Mouse (Mus musculus) WW6 (cell line): ENCODE data around the gene Ssc5d.
"Not testable (repeated sequence)": the region's sequence is repeated elsewhere in the genome, so short reads cannot be mapped to it uniquely, and the experiment has no call there.

ENCODE experiments used
- DNase-seq: peaks from one replicate; pipeline ENCODE4 v3.0.0-alpha.2; 2013; ENCODE audit warnings: low read depth, low spot score

The Ssc5d gene

DNA sequence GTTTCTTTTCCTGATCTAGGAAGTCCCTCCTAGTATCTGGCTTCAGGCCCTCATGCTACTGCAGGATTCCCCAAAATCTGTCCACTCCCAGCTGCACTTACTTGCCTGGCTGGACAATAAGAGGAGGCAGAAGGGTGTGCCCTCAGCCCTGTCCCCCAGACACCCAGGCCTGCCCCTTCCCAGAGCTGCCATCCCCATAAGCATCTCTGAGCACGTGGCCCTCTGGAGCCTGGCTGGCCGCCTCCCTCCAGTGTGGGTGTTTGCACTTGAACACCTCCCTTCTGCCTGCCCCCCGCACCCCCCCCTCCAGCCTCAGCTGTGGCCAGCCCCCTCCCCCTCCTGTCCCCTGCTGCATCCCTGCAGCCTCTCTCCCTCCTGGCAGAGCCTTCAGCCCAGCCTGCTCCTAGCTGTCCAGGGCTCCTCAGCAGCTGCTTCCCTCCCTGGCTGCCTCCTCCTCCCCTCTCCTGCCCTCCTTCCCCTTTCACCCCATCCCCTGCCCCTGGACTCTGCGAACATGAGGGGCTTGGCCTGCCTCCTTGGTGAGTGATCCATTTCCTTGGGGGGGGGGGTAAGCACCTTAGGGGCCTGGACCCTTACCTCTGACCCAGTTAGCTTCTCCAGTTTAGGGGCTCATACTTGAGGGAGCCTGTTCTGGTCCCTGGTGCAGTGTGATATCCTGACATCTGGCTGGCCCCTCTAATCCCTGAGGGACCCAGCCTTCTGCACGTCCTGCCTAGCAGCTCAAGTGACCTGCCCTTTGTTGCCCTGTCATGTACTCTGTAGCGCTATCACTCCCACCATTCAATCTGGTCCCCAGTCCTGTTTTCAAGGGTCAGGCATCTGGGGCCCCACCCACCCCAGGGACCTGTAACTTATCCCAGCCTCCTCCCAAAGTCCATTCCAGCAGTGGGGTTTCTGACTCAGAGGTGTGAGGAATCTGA lies at the start of gene Ssc5d:
Gene Ssc5d, plus strand, starts transcription at position 345 of the 941 bp plus-strand sequence.
- DNase-seq = no peak

DNA sequence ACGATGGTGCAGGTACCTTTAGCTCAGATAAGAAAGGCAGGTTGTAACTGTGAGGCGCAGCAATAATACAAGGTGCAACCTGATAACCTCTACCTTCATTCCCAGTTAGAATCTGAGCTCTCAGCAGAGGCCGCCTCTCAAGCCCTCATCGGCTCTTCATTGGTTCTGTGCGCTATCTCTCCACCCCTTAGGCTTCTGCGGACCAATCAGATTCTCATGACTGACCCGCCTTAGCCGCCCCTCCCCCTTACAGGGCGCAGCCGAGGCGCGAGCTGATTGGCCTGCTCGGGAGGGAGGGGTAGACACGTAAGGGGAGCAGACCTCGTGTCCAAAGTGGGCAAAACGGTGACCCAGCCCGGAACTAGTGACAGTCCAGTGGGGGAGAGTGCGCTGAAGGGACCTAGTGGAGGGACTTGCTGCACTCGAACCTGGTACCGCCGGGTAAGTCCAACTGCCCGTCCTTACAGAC lies 48.8 kb upstream of the Ssc5d start, which contains the start of gene Isoc2a:
Gene Isoc2a, plus strand, starts transcription at position 401 of the 469 bp plus-strand sequence.
- DNase-seq = peak; percentile 79

DNA sequence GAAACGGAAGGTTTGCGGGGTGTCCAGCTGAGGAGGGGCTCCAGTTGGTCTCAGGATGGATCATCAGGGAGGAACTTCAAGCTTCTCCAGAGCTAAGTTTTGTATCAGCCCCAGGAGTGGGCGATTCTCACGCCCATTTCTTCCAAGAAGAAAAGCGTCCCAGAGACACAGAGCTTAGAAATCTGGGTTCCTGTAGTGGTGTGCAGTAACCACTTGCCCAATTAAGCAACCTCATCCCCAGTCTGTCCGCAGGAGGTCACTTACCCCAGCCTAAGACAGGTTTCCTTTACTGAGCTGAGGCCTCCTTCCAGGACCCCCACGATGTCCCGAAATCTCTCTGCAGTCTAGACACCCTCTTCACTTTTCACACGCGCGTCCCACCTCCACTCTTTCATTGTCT lies 48.4 kb upstream of the Ssc5d start:
- no peak for DNase-seq

DNA sequence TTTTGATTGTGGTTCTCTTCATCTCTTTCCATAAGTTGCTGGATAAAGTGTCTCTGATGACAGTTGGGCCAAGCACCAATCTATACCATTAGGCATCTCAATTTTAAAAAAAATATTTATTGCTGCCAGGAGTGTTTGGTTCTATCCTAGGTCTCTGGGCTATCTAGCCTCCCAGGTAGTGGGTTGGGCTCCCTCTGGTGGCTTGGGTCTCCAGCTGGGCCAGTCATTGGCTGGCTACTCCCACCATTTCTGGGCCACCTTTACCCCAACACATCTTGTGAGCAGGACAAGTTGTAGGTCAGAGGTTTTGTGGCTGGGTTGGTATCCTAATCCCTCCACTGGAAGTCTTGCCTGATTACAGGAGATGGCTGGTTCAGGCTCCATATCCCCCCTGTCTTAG lies 47.4 kb upstream of the Ssc5d start:
- no peak for DNase-seq

DNA sequence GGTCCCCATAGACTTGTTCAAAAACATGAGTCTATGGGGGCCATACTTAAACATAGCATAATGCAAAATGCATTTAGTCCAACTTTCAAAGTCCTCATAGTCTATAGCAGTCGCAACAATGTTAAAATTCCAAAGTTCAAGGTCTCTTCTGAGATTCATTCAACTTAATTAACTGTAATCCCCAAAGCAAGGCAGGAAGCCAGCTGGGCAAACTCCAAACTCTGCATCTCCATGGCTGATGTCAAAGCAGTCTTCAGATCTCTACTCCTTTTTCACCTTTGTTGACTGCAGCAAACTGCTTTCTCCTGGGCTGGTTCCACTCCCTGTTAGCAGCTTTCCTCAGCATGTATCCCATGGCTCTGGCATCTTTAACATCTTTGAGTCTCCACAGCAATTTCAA lies 46.5 kb upstream of the Ssc5d start:
- DNase-seq = not testable (repeated sequence)

DNA sequence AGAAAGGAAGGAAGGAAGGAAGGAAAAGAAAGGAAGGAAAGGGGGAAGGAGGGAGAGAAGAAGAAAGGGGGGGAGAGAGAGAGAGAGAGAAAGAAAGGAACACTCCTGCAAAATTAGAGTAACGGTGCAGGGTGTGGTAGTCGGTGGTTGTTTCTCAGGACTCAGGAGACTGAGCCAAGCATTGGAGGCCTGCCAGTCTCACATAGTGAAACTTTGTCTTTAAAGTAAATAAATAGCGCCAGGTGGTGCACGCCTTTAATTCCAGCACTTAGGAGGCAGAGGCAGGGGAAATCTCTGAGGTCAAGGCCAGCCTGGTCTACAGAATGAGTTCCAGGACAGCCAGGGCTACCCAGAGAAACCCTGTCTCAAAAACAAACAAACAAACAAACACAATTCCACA lies 38.9 kb upstream of the Ssc5d start:
- DNase-seq = no peak

DNA sequence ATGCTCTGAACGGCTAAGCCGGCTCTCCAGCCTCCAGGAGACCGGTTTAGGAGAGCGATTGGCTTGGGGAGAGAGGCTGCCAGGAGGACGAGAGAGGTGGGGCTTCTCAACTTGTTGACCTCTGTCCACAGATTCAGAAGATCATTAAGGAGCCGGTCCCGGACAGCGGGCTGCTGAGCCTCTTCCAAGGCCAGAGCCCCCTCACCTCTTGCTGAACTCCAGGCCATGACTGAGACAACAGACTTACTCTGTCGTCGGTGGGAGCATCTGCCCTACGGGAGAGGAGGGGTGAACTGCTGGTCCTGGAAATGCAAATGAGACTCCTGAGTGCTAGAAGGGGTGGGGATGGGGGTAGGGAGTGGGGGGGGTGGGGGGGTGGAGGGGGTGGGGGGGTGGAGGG lies 30.4 kb upstream of the Ssc5d start:
- no peak for DNase-seq

DNA sequence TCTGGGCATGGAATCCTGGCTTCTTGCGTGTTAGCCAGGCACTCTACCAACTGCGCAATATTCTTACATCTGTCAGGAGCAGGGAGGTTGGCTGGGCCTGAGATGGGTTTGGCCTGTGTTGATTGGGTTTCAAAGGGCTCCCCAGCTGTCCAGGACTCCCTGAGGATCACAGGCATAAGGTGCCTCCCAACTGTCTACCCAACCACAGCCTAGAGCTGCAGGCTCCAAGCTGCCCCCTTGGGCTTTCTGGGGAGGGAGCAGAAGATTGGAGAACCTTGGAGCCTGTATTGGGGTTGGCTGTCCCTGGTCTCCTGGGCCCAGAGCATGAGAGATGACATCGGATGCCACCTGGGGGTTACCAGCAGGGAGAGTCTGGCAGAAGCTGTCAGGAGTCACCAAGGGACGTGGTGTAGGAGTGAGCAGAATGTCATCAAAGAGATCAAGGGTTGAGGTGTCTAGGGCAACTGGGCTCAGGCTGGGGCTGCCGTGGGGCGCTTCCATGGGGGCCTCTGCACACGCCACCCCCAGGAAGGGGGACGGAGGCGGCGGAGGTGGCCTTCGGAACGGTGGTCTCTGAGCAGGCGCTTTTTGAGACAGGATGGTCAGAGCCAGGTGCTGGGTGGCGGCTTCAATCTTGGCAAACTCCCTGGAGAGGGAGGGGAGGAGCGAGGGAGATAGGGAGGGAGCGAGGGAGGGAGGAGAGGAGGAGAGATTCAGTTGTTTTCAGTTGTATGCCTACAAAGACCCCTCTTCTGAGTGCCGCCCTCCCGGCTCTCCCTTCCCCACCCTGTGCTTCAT lies 26.5 kb upstream of the Ssc5d start:
- no peak for DNase-seq

DNA sequence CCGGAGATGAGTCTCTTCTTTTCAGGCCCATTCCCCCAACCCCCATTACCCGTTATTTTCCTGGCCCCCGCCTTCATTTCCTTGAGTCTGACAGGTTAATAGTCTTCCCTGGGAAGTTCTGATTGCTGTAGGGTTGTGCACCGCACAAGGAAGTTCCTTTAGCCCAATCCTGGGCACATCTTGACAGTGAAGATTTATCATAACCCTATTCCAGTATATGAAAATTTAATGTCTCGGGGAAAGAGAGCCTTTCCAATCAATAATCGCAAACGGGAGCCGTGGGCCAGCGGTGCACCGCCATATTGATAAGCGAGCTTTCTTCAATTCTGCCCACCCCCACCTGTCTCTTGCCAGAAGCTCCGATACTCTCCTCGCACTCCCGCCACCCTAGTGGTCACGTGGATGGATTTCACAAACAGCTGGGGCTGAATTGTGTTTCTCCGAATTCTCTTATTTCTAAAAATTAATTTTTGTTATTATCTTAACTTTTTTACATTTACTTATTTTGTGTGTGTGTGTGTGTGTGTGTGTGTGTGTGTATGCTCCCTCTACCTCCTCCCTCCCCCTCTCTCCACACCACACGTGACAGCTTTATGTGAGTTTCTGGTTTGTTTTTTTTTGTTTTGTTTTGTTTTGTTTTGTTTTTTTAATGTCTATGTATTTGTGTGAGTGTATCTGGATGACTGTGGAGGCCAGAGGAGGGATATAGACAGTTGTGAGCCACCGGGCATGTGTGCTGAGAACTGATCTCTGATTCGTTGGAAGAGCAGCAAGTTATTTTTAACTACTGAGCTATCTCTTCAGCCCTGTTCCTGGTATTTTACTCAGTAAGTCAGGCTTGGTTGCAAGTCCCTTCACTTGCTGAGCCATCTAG lies 25.7 kb upstream of the Ssc5d start:
- DNase-seq = no peak

DNA sequence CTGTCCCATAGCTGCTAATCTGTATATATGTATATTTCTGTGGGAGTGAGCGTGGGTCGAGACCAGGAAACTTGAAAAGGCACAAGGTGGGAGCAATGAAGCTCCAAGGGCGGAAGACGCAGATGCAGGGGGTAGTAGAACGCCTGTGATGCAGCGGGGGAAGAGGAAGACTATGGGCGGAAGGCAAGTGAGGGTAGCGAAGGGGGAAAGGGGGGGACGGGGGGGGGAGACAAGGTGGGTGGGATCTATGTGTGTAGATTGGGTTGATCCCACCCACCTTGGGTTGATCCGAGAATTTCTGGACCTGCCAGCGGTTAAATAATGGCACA lies 25.1 kb upstream of the Ssc5d start:
- DNase-seq = no peak

DNA sequence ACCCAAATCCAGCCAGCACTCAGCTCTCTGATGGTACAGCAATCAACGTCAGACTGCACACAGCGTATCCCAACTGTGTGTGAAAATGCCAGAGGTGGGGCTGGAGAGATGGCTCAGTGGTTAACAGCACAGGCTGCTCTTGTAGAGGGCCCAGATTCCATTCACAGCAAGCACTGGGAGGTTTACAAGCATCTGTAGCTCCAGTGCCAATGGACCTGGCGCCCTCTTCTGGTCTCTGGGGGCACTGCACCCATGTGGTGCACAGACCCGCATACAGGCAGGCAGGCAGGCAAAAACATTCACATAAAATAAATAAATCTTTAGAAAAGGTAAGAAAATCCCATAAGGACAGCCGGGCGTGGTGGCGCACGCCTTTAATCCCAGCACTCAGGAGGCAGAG lies 24.4 kb upstream of the Ssc5d start:
- DNase-seq = no peak

DNA sequence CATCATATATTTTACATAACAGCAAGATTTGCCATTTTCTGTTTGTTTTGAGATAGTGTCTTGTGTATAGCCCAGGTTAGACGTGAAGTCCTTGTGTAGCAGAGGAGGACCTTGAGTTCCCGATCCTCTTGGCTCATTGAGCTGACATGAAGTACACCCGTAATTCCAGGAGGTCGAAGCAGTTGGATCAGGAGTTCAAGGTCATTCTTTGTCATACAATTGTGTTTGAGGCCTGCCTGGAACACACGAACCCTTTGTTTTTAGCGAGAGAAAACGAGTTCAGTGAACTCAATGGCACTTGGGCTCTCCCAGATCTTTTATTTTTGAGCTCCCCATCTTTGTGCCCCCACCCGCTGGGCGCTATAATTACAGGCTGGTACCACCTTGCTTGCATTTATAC lies 23.2 kb upstream of the Ssc5d start:
- DNase-seq = no peak

DNA sequence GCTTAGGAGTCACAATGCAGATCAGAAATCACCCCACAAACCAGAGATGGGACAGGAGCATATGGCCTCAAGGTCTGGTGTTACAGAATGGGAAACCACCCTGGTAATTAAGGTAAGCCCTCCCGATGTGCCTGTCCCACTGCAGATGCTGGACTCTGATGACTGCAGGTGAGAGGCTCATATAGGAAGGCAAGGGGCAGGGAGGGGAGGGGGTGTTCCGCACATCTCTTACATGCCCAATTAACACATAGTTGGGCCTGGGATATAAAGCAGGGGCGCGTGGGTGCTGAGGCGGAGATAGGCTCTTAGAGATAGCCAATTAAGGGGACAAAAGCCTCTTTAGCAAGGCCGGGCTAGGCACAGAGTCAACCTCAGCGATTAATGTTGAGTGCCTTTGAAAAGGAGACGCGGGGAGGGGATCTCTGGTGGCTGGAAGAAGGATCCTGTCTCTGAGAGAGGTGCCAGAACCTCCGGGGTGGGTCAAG lies 19.1 kb upstream of the Ssc5d start, which contains the start of gene Gm36210:
Gene Gm36210, minus strand, starts transcription at position 51 of the 485 bp plus-strand sequence.
- no peak for DNase-seq

DNA sequence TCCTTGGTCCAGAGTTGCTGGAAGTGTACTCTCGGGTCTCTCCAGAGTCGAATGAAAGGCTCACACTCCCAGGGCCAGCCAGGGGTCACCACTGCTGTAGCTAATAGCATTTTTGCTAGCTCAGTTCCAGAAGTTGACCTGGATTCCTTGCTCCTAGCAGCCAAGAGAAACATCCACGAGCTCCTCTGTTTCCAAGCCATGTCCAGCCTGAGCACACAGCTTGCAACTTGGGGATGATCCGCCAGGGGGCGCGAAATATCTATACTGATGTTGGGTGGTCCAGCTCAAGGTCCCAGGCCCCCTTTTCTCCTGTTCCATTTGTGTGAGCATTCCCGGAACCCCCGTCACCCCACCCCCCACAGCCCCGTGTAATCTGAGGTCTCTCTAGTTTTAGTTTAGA lies 14.0 kb upstream of the Ssc5d start:
- DNase-seq = no peak

DNA sequence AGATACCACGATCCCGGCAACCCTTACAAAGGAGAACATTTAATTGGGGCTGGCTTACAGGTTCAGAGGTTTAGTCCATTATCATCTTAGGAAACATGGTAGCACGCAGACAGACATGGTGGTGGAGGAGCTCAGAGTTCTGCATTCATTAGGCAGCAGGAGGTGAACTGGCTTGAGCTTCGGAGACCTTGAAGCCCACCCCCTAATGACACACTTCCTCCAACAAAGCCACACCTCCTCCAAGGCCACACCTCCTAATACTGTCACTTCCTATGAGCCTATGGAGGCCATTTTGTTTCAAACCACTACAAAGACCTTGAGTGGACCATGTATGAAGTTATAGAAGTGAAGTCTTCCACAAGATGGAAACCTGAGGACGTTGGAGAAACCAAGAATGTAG lies 13.3 kb upstream of the Ssc5d start:
- peak; percentile 85 for DNase-seq

DNA sequence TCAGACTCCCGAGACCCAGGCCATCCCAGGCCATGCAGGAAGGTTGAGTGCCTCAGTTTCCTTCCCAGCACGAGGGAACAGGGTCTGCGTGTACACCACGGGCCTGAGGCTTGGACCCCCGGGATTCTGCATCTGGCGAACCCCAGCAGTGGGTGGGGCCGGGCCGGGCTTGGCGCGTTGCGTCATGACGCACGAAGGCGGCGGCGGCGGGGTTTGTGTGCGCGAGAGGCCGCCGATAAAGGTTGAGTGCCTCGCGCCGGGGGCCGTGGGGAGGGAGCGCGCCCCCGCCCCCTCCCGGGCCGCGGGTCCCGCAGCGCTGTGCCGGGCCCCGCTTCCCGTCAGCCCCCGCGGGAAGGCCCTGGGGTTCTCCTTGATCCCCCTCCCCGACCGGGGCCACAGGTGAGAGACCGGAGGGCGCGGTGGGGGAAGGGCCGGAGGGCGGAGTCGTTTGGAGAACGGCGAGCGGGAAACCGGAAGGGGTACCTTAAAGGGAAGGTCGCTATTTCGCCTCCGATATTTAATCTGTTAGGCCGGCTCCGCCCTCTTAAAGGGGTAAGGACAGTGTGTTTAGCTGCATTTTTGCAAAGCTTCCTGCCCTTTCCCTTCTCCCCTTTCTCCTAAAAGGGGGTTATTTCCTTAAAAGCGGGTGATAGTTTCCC lies 10.4 kb upstream of the Ssc5d start, which contains the start of gene Zfp628:
Gene Zfp628, plus strand, starts transcription at position 211 of the 659 bp plus-strand sequence.
- peak; percentile 77 for DNase-seq

DNA sequence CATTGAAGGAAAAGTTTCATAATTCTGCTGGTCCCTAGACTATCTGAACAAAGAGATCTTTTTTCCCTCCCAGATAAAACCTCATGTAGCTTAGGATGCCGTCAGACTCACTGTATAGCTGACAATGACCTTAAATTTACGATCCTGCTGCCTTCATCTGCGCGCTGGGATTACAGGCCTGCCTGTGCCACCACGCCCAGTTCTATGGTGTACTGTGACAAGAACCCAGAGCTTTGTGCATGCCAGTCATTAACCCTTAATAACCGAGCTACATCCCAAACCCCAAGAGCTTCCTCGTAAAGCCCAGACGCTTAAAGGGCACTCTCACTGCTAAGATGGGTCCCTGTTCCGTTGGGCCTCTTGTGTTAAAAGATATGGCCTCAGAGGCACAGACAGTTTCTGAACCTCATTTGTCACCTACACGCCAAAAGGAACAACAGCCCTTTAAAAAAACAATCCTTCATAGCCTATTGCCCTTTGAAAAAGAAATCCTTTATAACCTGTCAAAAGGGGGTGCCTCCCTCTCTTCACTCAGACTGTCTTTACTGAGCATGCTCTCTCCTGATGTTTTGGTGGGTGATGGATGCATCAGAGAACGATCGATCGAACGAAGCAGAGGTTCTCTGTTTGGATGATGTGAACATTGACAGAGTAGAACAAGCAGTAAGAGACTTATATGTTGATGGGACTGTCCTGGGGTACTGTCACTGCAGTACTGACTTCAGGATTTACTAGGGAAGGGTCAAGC lies 9.7 kb upstream of the Ssc5d start:
- no peak for DNase-seq

DNA sequence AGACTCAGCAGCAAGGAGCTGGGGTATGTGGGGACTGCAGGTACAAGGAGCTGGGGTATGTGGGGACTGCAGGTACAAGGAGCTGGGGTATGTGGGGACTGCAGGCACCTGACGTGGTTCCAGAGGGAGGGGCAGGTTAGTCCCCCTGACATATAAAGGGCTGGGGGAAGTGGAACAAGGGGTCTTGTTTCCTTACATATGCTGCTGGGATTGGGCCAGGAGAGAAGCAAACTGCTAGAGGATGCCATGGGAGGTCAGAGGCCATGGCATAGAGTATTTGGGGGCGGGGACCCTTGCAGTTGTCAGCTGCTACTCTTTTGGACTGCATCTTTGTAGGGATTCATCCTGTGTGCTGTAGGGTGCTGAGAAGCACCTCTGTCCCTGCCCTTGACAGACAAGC lies 8.1 kb upstream of the Ssc5d start:
- DNase-seq = no peak

DNA sequence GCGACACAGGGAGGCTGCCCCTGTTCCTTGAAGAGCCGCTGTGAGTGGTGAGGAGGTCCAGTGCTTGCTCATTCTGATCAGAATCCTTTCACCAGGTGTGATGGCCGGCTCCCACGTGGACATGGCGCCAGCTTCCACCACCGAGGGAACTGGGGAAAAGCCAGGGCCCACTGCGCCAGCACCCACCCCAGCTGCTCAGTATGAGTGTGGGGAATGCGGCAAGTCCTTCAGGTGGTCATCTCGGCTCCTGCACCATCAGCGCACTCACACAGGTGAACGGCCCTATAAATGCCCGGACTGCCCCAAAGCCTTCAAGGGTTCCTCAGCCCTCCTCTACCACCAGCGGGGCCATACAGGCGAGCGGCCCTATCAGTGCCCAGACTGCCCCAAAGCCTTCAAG lies 6.9 kb upstream of the Ssc5d start:
- no peak for DNase-seq

DNA sequence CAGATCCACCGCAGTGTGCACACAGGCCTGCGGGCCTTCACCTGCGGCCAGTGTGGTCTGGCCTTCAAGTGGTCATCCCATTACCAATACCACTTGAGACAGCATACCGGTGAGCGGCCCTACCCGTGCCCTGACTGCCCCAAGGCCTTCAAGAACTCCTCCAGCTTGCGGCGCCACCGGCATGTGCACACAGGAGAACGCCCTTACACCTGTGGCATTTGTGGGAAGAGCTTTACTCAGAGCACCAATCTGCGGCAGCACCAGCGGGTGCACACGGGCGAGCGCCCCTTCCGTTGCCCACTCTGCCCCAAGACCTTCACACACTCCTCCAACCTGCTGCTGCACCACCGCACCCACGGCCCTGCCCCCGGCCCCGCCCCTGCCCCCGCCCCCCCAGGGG lies 6.5 kb upstream of the Ssc5d start:
- no peak for DNase-seq
